Mouse (Mus musculus) stomach, postnatal 0 days (tissue): Measurements from ENCODE around the gene Ttk.

Source experiments
- CTCF ChIP-seq: IDR thresholded peaks from 2 replicates; pipeline ENCODE4 v1.5.1; 2016; ENCODE audit warnings: antibody characterized with exemption, low read depth, mild to moderate bottlenecking, moderate library complexity
- EP300 ChIP-seq: optimal IDR thresholded peaks from 2 replicates; pipeline ENCODE3; 2016; ENCODE audit warnings: antibody characterized with exemption

DNA sequence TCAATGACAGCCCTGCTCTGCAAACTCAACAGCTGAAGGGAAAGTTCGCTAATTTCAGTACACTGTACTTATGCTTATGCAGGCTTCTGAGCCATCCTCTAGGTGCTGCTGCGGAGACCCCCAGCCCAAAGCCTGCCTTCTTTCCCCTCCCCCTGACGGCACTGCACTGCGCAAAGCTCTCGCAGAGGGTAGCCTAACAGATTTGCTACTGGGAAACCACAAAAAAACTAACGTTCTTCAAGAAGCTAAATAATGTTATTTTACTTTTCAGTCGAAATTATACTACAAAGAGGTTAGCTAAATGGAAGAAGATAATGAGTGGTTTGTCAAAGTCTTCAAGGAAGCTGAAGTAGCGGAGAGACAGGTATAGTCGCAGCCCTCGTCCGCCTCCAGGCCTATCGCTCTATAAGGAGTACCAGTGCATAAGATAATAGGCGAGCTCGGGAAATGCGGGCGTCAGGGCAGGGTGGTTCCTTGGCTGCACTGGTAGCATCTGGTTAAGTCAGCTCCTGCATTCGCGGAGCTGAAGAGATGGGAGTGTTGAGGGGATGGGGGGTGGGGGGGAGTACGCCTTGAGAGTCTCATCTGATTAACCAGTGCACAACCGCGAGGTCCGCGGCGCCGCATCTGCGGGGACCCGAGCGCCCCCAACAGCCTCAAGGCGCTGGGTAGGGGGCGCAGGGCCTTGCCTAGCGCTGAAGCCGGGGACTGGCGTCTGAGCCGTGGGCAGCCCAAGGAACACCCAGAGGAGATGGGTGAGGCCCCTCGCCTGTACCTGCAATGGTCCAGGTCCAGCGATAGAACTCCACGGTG is 29.1 kb upstream of the Ttk start:
- TF ChIP-seq CTCF (peak; percentile 28; the same call in 1 of the 2 replicates), EP300 (no peak)
